Mouse (Mus musculus) bone marrow macrophage, adult 2 months (primary cell): ENCODE measurements around the gene 1810046K07Rik.

Experiments used
- CTCF ChIP-seq: IDR thresholded peaks from 2 replicates; pipeline ENCODE4 v1.5.1; 2012; ENCODE audit warnings: low read depth, mild to moderate bottlenecking, low read length, moderate library complexity
- POLR2A ChIP-seq: IDR thresholded peaks from 2 replicates; pipeline ENCODE4 v1.6.1; 2012; ENCODE audit warnings: mild to moderate bottlenecking, low read depth, low read length, borderline replicate concordance

GRCm38 (mm10) chr9:51315402-51316063 lies 13.2 kb downstream of the 1810046K07Rik start:
- TF ChIP-seq CTCF (no peak), POLR2A (no peak)
